Mouse (Mus musculus) liver, embryonic 14.5 days (tissue): ENCODE measurements around the gene Stx5a.

Experiments used
- CTCF ChIP-seq: IDR thresholded peaks from 2 replicates; pipeline ENCODE4 v1.5.1; 2016; ENCODE audit warnings: antibody characterized with exemption, low read depth, control low read depth
- EP300 ChIP-seq: IDR thresholded peaks from 2 replicates; pipeline ENCODE4 v1.6.1; 2016; ENCODE audit warnings: antibody characterized with exemption, low read depth

DNA sequence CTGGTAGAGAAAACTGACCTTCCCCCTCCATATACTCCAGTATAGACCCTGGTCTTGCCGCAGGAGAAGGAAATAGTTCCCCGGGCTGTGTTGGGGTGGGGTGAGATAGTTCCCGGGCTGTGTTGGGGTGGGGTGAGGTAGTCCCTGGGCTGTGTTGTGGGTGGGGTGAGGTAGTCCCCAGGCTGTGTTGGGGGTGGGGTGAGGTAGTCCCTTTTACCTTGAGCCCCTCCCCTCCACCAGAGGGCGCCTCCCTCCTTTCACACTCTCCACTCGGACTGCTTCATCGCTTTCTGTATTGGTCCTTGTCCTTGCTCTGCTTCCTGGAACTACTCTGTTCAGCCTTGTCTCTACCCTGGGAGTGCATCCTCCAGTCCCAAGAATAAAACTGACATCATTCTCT lies 45.9 kb upstream of the Stx5a start:
- peak; percentile 84 for TF ChIP-seq CTCF
- TF ChIP-seq EP300, result no peak
